Mouse (Mus musculus): ENCODE data around the gene Cp.

DNA sequence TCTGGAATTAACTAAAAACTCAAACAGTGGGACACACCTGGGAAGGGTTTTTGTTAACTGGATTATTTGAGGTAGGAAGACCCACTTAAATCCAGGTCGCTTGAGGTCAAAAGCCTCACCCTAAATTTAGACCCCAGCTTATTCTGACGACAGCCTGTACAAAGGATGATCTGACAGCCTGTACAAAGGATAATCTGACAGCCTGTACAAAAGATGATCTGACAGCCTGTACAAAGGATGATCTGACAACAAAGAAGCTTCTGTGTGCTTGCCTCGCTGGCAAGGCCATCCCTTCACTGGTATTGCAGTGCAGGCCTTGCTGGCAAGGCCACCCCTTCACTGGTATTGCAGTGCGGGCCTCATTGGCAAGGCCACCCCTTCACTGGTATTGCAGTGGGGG is 44.0 kb downstream of the Cp start:
- TF ChIP-seq GATA1 (IDR thresholded peaks at IDR 0.05; ENCODE audit: borderline replicate concordance, low read length) (no peak), FLI1 (IDR thresholded peaks at IDR 0.05; ENCODE audit: low read length) (no peak)
